Mouse (Mus musculus) spleen, adult 2 months (tissue): ENCODE data around the gene Chn2. TPM values are rescaled to one million over a fixed set of nuclear protein-coding genes. Genes with fewer than 3 reads are reported as not detected.

Experiments used
- DNase-seq, 2 experiments: peaks; one replicate each; pipeline versions ENCODE4 v3.0.0 to v3.0.0-alpha.2; 2012 to 2021; ENCODE audit warnings: low spot score in 2 of 2, low read depth in 1 of 2
- H3K27ac ChIP-seq: fragments of 200-500 bp; 2 replicates; pipeline ENCODE4 v1.5.1; 2012; ENCODE audit warnings: low read length, inconsistent platforms; ENCODE audit not compliant: insufficient read depth
- H3K27me3 ChIP-seq: fragments of 200-500 bp; 2 replicates; pipeline ENCODE4 v1.6.1; 2012; ENCODE audit warnings: mild to moderate bottlenecking, moderate library complexity, low read length, inconsistent platforms; ENCODE audit not compliant: control insufficient read depth, insufficient read depth
- H3K36me3 ChIP-seq: fragments of 200-500 bp; 2 replicates; pipeline ENCODE4 v1.6.1; 2012; ENCODE audit warnings: mild to moderate bottlenecking, low read length, inconsistent platforms; ENCODE audit not compliant: control insufficient read depth, insufficient read depth
- H3K4me1 ChIP-seq: fragments of 200-500 bp; 2 replicates; pipeline ENCODE4 v1.6.1; 2011; ENCODE audit warnings: inconsistent platforms; ENCODE audit not compliant: control insufficient read depth, insufficient read depth, insufficient read length
- H3K4me3 ChIP-seq: fragments of 200-500 bp; 2 replicates; pipeline ENCODE4 v1.5.1; 2011; ENCODE audit warnings: mild to moderate bottlenecking, inconsistent platforms; ENCODE audit not compliant: insufficient read depth, insufficient read length; ENCODE audit errors: extremely low read depth
- CTCF ChIP-seq: fragments of 200-500 bp; IDR thresholded peaks from 2 replicates; pipeline ENCODE4 v1.5.1; 2011; ENCODE audit warnings: mild to moderate bottlenecking, inconsistent platforms; ENCODE audit not compliant: insufficient read depth, insufficient read length, insufficient replicate concordance; ENCODE audit errors: extremely low read depth
- POLR2A ChIP-seq: fragments of 200-500 bp; IDR thresholded peaks from 2 replicates; pipeline ENCODE4 v1.6.1; 2011; ENCODE audit warnings: low read depth, low read length, inconsistent platforms
- WGBS: fragments of 180-500 bp; shearing (Covaris S2); methylation state at CpG from one replicate; pipeline ENCODE4 v1.1.7; 2018; 5-methylcytosine and 5-hydroxymethylcytosine counted together
- polyA plus RNA-seq: library from polyadenylated mRNA; depleted of rRNA; stranded (reverse); fragments of >200 nt; gene quantifications from 2 replicates; pipeline ENCODE4 v1.2.3, GENCODE M21; 2012; rRNA removed

The Chn2 gene
- polyA plus RNA-seq, 1 experiment = 8.4 TPM

DNA sequence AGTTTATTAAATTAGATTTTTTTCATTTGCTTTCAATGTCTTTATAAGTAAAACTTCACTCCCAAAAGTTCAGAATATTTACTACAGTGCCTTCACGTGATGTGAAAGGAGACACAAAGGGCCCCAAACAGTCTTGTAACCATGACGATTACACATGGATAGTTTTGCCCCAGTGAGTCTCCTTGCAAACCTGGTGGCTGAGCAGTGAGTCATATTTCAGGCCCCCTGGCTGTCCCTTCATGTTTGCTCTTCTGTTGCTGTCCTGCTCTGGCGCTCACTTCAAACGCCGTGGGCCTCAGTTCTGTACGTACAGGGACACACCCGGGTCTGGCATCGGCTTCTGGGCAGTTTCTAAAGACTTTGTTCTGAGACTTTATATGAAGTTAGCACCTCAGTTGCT is 292.8 kb downstream of the Chn2 start:
- Histone ChIP-seq H3K4me3 (no peak overlapping the region), H3K27ac (no peak overlapping the region), H3K36me3 (no peaks in the 10 kb centered on the region), H3K27me3 (peaks cover 1% of the 10 kb centered on the region; the same call in 1 of the 2 replicates), H3K4me1 (peaks cover 4% of the 10 kb centered on the region; the same call in 1 of the 2 replicates)
- DNase-seq = no peak
- TF ChIP-seq POLR2A (no peak), CTCF (no peak)
- WGBS = 90% methylated on average over 8 of the region's 8 CpGs

DNA sequence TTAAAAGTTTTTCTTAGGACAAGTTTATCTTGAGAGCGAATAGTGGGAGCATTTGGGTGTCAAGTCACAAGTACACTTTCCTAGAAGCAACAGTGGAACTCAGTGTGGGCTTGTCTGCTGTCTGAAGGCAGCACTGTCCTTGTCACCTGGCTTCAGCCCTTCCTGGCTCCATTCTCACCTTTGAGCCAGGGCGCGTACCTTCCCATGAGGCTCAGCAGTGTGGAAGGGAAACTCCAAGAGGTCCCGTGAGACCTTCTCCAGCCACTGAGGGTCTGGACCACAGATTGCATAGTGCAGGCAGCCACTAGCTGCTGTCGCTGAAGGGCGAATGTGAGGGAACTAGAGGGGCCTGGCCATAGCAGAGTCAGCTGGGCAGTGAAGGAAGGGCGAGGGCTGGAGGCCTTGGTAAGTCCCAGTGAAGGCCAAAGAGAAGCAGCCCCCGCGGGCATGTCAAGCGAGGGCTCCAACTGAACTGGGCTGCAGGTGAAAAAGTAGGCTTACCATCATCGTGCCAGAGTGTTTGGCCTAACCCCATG is 293.8 kb downstream of the Chn2 start:
- H3K4me3 ChIP-seq = no peak overlapping the region
- no peaks in the 10 kb centered on the region; the same call in 1 of the 2 replicates for H3K4me1 ChIP-seq
- H3K27ac ChIP-seq = no peak overlapping the region
- TF ChIP-seq POLR2A (no peak), CTCF (no peak)
- no peak for DNase-seq
- no peaks in the 10 kb centered on the region for H3K36me3 ChIP-seq
- 86% methylated on average over 11 of the region's 11 CpGs for WGBS
- no peaks in the 10 kb centered on the region for H3K27me3 ChIP-seq

DNA sequence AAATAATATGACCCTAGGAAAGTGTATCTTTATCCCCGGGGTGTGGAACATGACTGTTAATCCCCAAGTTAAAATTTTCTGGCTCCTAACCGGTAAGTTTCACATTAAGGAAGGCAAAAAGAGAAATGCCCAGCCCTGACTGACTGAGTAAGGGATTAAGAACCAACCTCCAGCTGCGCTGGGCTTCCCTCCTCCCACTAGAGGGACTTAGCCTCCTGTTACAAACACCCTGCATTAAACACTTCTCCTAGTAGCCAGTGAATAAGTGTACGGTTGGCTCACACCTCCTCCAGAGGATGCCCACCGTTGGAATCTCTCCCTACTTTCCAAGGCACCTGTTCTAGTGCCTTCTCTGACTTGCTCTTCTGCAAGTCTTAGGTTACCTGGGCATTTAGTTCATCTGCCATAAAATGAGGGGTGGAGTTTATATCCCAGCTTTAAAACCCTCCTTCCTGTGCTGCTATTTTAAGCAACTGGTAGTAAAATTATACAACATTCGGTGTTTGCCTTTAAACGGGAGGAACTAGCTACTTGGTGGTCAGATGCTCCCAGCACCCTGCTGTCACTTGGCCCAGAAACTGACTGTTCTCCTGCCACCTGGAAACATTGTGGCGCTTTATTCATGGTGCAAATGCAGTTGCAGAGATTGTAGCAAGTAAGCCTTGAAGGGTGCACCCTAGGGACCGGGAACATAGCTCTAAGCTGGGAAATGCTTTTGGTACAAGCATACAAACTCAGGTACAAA is 294.5 kb downstream of the Chn2 start:
- Histone ChIP-seq H3K4me1 (no peaks in the 10 kb centered on the region; the same call in 1 of the 2 replicates), H3K4me3 (no peak overlapping the region), H3K27me3 (no peaks in the 10 kb centered on the region), H3K27ac (no peak overlapping the region), H3K36me3 (no peaks in the 10 kb centered on the region)
- DNase-seq = no peak
- 37% methylated on average over 9 of the region's 9 CpGs for WGBS
- no peak for TF ChIP-seq POLR2A
- no peak for TF ChIP-seq CTCF

DNA sequence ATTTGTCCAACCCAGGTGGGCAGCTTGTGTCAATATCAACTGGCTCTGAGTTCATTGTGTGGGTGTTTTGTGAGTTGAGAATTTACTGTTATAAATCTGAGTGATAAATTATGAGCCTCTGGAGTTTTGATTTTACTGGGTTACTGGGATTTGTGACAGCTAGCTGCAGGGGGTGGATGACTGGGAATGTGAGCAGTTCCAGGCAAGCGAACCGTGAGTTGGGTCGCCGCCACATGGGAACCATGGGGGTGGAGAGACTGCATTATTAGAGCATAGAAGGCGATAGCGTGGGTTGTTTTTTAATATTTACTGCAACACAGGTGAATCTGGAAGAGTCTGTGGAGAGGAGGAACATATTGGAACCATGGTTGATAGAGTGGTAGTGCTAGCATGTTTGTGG is 298.0 kb downstream of the Chn2 start:
- no peak for TF ChIP-seq CTCF
- no peak for TF ChIP-seq POLR2A
- no peaks in the 10 kb centered on the region for H3K36me3 ChIP-seq
- no peak for DNase-seq
- no peaks in the 10 kb centered on the region for H3K27me3 ChIP-seq
- H3K4me3 ChIP-seq = no peak overlapping the region
- no peaks in the 10 kb centered on the region for H3K4me1 ChIP-seq
- no peak overlapping the region for H3K27ac ChIP-seq
- 94% methylated on average over 6 of the region's 6 CpGs for WGBS

DNA sequence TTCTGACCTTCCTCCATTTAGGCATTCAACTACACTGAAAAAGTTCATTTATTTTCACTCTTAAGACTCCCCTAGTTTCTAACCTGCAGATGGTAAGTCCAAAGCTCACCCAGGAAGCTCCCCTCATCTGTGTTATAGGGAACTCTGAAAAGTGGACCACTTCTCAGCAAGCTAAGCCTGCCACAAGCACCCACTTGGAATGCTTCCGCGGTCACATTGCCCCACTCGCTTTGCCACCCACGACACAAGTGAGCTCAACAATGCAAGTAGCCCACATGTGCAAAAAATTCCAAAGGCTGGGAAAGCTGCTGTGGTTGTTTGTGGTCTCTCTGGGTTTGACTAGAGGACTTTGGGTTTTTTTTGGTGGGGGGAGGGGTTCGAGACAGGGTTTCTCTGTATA is 301.8 kb downstream of the Chn2 start:
- Histone ChIP-seq H3K36me3 (no peaks in the 10 kb centered on the region), H3K4me3 (no peak overlapping the region), H3K27me3 (no peaks in the 10 kb centered on the region), H3K27ac (no peak overlapping the region), H3K4me1 (no peaks in the 10 kb centered on the region)
- no peak for DNase-seq
- no peak for TF ChIP-seq CTCF
- WGBS = 91% methylated on average over 5 of the region's 5 CpGs

DNA sequence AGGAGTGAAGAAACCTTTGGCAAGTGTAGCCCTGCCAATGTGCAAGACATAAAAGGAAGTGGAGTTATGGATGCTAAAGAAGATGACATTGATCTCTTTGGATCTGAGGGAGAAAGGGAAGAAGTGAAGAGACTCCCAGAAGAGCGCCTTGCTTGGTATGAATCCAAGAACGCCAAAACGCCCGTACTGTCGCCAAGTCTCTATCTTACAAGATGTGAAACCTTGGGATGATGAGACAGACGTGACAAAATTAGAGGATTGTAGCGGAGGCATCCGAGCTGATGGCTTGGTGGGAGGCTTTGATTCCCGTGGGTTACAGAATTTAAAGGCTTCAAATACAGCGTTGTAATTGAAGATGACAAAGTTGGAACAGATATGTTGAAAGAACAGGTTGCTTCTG is 302.9 kb downstream of the Chn2 start:
- no peak for TF ChIP-seq CTCF
- TF ChIP-seq POLR2A = no peak
- Histone ChIP-seq H3K36me3 (no peaks in the 10 kb centered on the region), H3K4me1 (no peaks in the 10 kb centered on the region), H3K4me3 (no peak overlapping the region), H3K27me3 (no peaks in the 10 kb centered on the region), H3K27ac (no peak overlapping the region)
- no peak for DNase-seq
- WGBS = 90% methylated on average over 10 of the region's 10 CpGs

Other genes with a start within 250 kb of the Chn2 start
- gene Tril, start 218.7 kb upstream of the Chn2 start, polyA plus RNA-seq = 2.3 and 2.7 TPM in 2 replicates
- not detected in 2 replicates for gene Cpvl, start 60.9 kb upstream of the Chn2 start, polyA plus RNA-seq